ENCODE assay signal across 7 mouse cellular contexts in the genomic region with DNA sequence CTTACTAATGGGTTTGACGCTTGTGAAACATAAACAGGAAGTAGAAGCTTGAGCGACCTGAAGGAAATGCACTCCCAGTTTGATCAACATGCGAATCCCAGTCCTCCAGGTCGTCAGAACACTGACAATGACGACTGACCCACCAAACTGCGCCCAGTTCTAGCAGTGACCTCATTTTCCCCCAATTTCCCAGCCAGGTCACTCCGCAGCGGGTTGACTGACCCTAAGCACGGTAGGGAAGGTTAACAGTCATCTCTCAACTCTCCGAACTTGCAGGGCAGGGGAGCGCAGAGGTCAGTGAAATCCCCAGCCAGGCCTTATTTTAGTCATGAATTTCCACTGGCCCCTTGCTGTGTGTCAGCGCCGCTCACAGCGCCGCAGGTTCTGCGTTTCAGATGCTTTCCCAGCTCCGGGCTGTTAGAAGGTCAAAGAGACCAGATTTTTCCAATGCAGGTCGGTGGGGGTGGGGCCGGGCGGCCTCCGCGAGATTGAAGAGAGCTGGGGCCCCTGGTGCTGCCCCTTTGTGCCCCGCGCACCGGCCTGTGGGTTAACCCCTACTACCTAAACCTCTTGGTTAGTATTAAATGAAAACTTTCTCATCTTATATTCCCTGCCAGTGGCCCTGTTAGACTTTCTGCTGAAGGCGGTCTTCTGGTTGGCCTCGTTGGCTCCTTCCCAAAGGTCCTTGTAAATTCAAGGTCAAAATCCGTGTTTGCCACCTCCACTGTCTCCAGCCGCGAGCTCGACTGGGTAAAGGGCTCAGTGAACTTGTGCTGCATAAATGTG. TPM values are rescaled to one million over a fixed set of nuclear protein-coding genes. Genes with fewer than 3 reads are reported as not detected.
A peak's percentile ranks its signal among the peaks of the same experiment; 100 is the strongest.
DNase-seq lines count a peak whose midpoint lies in the region; ATAC-seq lines count a peak whose summit lies in the region.

No protein-coding gene starts in this region.

- H3K4me3 ChIP-seq in intestine, embryonic 16.5 days (ENCODE audit: low read length), result peak overlapping the region; percentile 54
- peak overlapping the region; percentile 57 for H3K4me3 ChIP-seq in liver, embryonic 13.5 days (replicated peaks)

- H3K9me3 ChIP-seq in intestine, embryonic 16.5 days (ENCODE audit: control insufficient read depth, low read length), result no peaks in the 10 kb centered on the region
- no peaks in the 10 kb centered on the region for H3K9me3 ChIP-seq in liver, embryonic 13.5 days (replicated peaks)

- H3K27ac ChIP-seq in intestine, embryonic 16.5 days (ENCODE audit: low read length), result peak overlapping the region; percentile 100
- peak overlapping the region; percentile 80 for H3K27ac ChIP-seq in liver, embryonic 13.5 days

- H3K4me1 ChIP-seq in intestine, embryonic 16.5 days (ENCODE audit: control insufficient read depth, insufficient read depth, low read length), result peaks cover 19% of the 10 kb centered on the region
- H3K4me1 ChIP-seq in liver, embryonic 13.5 days (replicated peaks), result peaks cover 16% of the 10 kb centered on the region; the same call in 1 of the 2 replicates

- H3K27me3 ChIP-seq in intestine, embryonic 16.5 days (replicated peaks; ENCODE audit: control insufficient read depth, insufficient read depth, low read length), result no peaks in the 10 kb centered on the region
- H3K27me3 ChIP-seq in liver, embryonic 13.5 days, result peaks cover 56% of the 10 kb centered on the region

- ATAC-seq in intestine, embryonic 16.5 days, result no peak
- ATAC-seq in liver, embryonic 13.5 days (ENCODE audit: low read depth), result no peak; the same call in 1 of the 2 replicates

- H3K36me3 ChIP-seq in intestine, embryonic 16.5 days (ENCODE audit: control insufficient read depth, insufficient read depth, low read length), result no peaks in the 10 kb centered on the region
- no peaks in the 10 kb centered on the region for H3K36me3 ChIP-seq in liver, embryonic 13.5 days

- WGBS in intestine, embryonic 16.5 days, result 4% methylated on average over 31 of the region's 31 CpGs
- 2% methylated on average over 31 of the region's 31 CpGs for WGBS in liver, embryonic 13.5 days (ENCODE audit: insufficient replicate concordance)

- H3K9ac ChIP-seq in intestine, embryonic 16.5 days (ENCODE audit: low read depth, low read length), result peak overlapping the region; percentile 81
- peak overlapping the region; percentile 64 for H3K9ac ChIP-seq in liver, embryonic 13.5 days

- DNase-seq in adrenal gland, adult (ENCODE audit: inconsistent age in 2 of 2, low spot score in 1 of 2), result peak; percentile 84 to 95
- DNase-seq in cerebellum, postnatal 25 days, result peak; percentile 80 to 82
- DNase-seq in heart, adult 18-20 months, result peak; percentile 69 to 82
- DNase-seq in liver, embryonic 13.5 days, result no peak
- peak; percentile 41 for DNase-seq in naive thymus-derived CD4-positive, alpha-beta T cell, adult 2 months (ENCODE audit: low read depth)
- DNase-seq in thymus, adult 18-20 months, result peak; percentile 10 to 11

- H3K4me2 ChIP-seq in intestine, embryonic 16.5 days (ENCODE audit: low read depth, low read length), result peak overlapping the region; percentile 88
- peak overlapping the region; percentile 66 for H3K4me2 ChIP-seq in liver, embryonic 13.5 days

RNA-seq across cellular contexts. Expression of a gene that starts 1.8 kb away (rescaled TPM):
- total RNA-seq in heart, adult 18-20 months (2021), result 10 to 100 TPM; 25.9 to 33.9 TPM
- polyA plus RNA-seq in intestine, embryonic 16.5 days (2015; fragmentation: Nextera tagmentation; extraction: Ambion mirVana), result 60.7 and 77.0 TPM in 2 replicates
- polyA plus RNA-seq in liver, embryonic 13.5 days (2015; fragmentation: Nextera tagmentation; extraction: Ambion mirVana), result 3.3 and 5.1 TPM in 2 replicates

Comparison
In these comparisons a context has a peak if more than half of its experiments do, and no peak if none do; other contexts are left out.
1. RNA of a gene that starts 1.8 kb away (polyA plus RNA-seq): 60.7 to 77.0 TPM in intestine, embryonic 16.5 days; 3.3 to 5.1 TPM in liver, embryonic 13.5 days; every median in the first group is over 10 times any median in the second.